Mouse (Mus musculus) heart, embryonic 10.5 days (tissue): ENCODE measurements around the gene Minos1. TPM values are rescaled to one million over a fixed set of nuclear protein-coding genes. Genes with fewer than 3 reads are reported as not detected.
A peak's percentile ranks its signal among the peaks of the same experiment; 100 is the strongest.

Experiments
- DNase-seq: peaks from one replicate; pipeline ENCODE4 v3.0.0-alpha.2; 2017; ENCODE audit warnings: low spot score
- H3K27ac ChIP-seq: fragments of 300-500 bp; sonication (generic); 2 replicates; pipeline ENCODE4 v1.5.1; 2016; ENCODE audit warnings: mild to moderate bottlenecking
- H3K27me3 ChIP-seq: fragments of 300-500 bp; sonication (generic); 2 replicates; pipeline ENCODE4 v1.6.1; 2016; ENCODE audit warnings: mild to moderate bottlenecking; ENCODE audit not compliant: poor library complexity, insufficient read depth, severe bottlenecking
- H3K36me3 ChIP-seq: fragments of 300-500 bp; sonication (generic); 2 replicates; pipeline ENCODE4 v1.6.1; 2016; ENCODE audit warnings: mild to moderate bottlenecking, moderate library complexity
- H3K4me1 ChIP-seq: fragments of 300-500 bp; sonication (generic); 2 replicates; pipeline ENCODE4 v1.6.1; 2016; ENCODE audit warnings: mild to moderate bottlenecking
- H3K4me3 ChIP-seq: fragments of 300-500 bp; sonication (generic); 2 replicates; pipeline ENCODE4 v1.5.1; 2016; ENCODE audit warnings: mild to moderate bottlenecking, moderate library complexity
- H3K9me3 ChIP-seq: fragments of 300-500 bp; sonication (generic); 2 replicates; pipeline ENCODE4 v1.6.1; 2016; ENCODE audit warnings: mild to moderate bottlenecking, moderate library complexity
- WGBS: fragments of 180-500 bp; shearing (Covaris S2); methylation state at CpG from one replicate; pipeline ENCODE4 v1.1.7; 2016; 5-methylcytosine and 5-hydroxymethylcytosine counted together
- polyA plus RNA-seq: library from polyadenylated mRNA; unstranded; fragments of >200 nt; fragmentation: Nextera tagmentation; extraction: Ambion mirVana; gene quantifications from 2 replicates; pipeline ENCODE4 v1.2.1, GENCODE M21; 2016

The Minos1 gene
- polyA plus RNA-seq, 1 experiment from 2014 or later = 532 TPM

DNA sequence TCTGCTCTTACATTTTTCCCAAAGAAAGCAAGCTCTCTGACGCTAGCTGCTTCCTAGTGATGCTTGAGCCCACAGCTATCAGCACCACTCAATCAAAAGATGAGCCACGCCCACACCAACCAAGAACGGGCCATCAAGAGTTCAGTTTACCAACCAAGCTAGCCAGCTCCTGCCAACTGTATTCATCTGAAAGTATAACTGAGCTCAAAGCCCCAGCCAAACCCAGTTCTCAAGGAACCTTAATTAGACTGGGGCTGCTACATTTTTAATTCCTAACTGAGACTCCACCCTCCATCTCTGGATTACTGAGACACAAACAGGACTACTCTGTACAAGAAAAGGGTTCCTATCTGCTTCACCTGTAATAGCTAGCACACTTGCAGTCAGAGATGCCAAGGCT, 20.1 kb downstream of the Minos1 start:
- no peaks in the 10 kb centered on the region for H3K9me3 ChIP-seq
- H3K4me1 ChIP-seq = peaks cover 42% of the 10 kb centered on the region
- H3K27ac ChIP-seq = peak overlapping the region; percentile 29; the same call in 1 of the 2 replicates
- no peaks in the 10 kb centered on the region for H3K36me3 ChIP-seq
- 49% methylated on average over 3 of the region's 3 CpGs for WGBS
- H3K27me3 ChIP-seq = no peaks in the 10 kb centered on the region
- no peak for DNase-seq
- H3K4me3 ChIP-seq = no peak overlapping the region

- Histone ChIP-seq H3K27ac (no peak overlapping the region), H3K36me3 (peaks cover 38% of the 10 kb centered on the region), H3K4me1 (peaks cover 12% of the 10 kb centered on the region), H3K27me3 (no peaks in the 10 kb centered on the region), H3K4me3 (no peak overlapping the region), H3K9me3 (no peaks in the 10 kb centered on the region)
- WGBS = 91% methylated on average over 1 of the region's 1 CpGs
- DNase-seq = no peak
These were observed 25.5 kb downstream of the Minos1 start for GRCm38 (mm10) chr4:139105453-139105852.

- no peak overlapping the region for H3K27ac ChIP-seq
- no peaks in the 10 kb centered on the region for H3K27me3 ChIP-seq
- 69% methylated on average over 6 of the region's 6 CpGs for WGBS
- H3K4me1 ChIP-seq = peaks cover 8% of the 10 kb centered on the region; the same call in 1 of the 2 replicates
- no peak overlapping the region for H3K4me3 ChIP-seq
- no peaks in the 10 kb centered on the region for H3K9me3 ChIP-seq
- DNase-seq = no peak
- H3K36me3 ChIP-seq = peaks cover 38% of the 10 kb centered on the region
These were observed 29.4 kb downstream of the Minos1 start for GRCm38 (mm10) chr4:139101546-139101945.

DNA sequence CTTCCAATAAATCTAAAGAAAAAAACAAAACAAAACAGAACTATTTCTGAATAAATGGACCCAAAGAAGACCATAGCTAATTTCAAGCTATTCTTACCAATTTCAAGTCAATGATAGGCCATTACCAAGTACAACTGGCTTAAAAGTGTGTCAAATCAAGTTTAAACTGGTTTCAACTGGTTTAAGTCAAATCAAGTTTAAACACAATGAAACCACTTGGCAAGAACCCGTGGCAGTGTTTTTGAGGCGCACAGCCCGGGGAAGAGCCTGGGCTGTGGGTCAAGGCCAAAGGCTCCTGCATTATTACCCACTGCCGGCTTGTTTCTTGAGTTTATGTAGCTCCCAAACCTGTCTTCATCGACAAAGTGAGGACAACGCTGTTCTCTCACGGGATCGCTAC, 30.6 kb downstream of the Minos1 start:
- 94% methylated on average over 8 of the region's 8 CpGs for WGBS

GRCm38 (mm10) chr4:139096201-139096600, 34.7 kb downstream of the Minos1 start:
- no peak for DNase-seq
- Histone ChIP-seq H3K27me3 (peaks cover 43% of the 10 kb centered on the region), H3K4me1 (peaks cover 23% of the 10 kb centered on the region), H3K9me3 (no peaks in the 10 kb centered on the region), H3K36me3 (0 out of 2 replicates have a peak, but pooled peaks cover under 1% of the 10 kb centered on the region), H3K4me3 (no peak overlapping the region), H3K27ac (no peak overlapping the region)
- WGBS = 73% methylated on average over 5 of the region's 5 CpGs

More for the DNA sequence above, 30.6 kb downstream of the Minos1 start:
- peaks cover 38% of the 10 kb centered on the region for H3K36me3 ChIP-seq
- DNase-seq = no peak
- no peaks in the 10 kb centered on the region for H3K9me3 ChIP-seq
- H3K4me3 ChIP-seq = no peak overlapping the region
- no peak overlapping the region for H3K27ac ChIP-seq
- 0 out of 2 replicates have a peak, but pooled peaks cover 4% of the 10 kb centered on the region for H3K4me1 ChIP-seq
- H3K27me3 ChIP-seq = 0 out of 2 replicates have a peak, but pooled peaks cover 4% of the 10 kb centered on the region

DNA sequence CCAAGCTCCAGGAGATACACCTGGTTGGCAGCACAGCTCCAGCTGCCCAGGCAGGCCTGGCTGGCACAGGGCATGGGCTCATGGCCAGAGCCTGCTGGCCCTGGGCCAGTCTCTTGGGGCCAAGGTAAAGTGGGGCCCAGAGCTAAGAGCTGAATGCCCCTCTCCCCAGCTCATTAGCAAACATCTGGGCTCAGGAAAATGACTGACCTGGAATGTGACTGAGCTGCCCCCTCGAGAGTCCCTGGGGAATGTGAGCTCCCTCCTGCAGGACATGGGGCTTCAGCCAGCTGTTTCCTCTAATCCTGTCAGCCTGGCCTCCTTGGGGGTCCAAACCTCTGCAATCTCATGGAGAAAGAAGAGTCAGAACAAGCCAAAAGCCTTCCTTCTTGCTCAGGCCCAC, 35.5 kb downstream of the Minos1 start:
- H3K4me1 ChIP-seq = peaks cover 30% of the 10 kb centered on the region
- H3K4me3 ChIP-seq = no peak overlapping the region
- peaks cover 51% of the 10 kb centered on the region for H3K27me3 ChIP-seq
- H3K9me3 ChIP-seq = no peaks in the 10 kb centered on the region
- DNase-seq = no peak
- H3K27ac ChIP-seq = no peak overlapping the region
- 39% methylated on average over 1 of the region's 1 CpGs for WGBS
- no peaks in the 10 kb centered on the region for H3K36me3 ChIP-seq

DNA sequence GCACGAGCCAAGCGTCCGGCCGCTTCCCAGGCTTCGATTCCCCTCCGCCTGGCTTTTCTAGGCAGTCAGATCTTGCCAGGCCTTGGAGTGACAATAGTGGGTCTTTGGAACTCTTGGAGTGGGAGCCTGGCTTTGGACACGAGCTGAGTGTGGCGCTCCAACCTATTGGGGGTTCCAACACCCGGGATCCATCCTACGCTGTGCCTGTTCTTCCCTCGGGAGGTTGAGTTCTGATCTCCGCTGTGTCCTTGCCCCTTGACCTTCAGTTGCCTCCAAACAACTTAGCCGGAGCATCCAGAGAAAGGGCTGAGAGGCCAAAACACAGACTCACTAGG, 37.8 kb downstream of the Minos1 start:
- Histone ChIP-seq H3K36me3 (no peaks in the 10 kb centered on the region), H3K4me1 (peaks cover 37% of the 10 kb centered on the region), H3K27ac (peak overlapping the region; percentile 88), H3K4me3 (peak overlapping the region; percentile 71), H3K9me3 (no peaks in the 10 kb centered on the region), H3K27me3 (peaks cover 71% of the 10 kb centered on the region)
- DNase-seq = no peak
- 22% methylated on average over 13 of the region's 13 CpGs for WGBS

- peak within 1 kb of the TSS; percentile 88 for H3K27ac ChIP-seq
- WGBS = 1% methylated on average over 88 of the region's 105 CpGs
- peak within 1 kb of the TSS; percentile 71 for H3K4me3 ChIP-seq
- no peaks in the 10 kb centered on the region for H3K9me3 ChIP-seq
- no peaks in the 10 kb centered on the region for H3K36me3 ChIP-seq
- H3K27me3 ChIP-seq = peaks cover 77% of the 10 kb centered on the region
- peaks cover 37% of the 10 kb centered on the region for H3K4me1 ChIP-seq
- DNase-seq = no peak
These were observed 38.3 kb downstream of the Minos1 start, which contains the start of gene Nbl1 for GRCm38 (mm10) chr4:139092356-139093195. TSS of gene Nbl1 (minus strand) at chr4:139092993.

DNA sequence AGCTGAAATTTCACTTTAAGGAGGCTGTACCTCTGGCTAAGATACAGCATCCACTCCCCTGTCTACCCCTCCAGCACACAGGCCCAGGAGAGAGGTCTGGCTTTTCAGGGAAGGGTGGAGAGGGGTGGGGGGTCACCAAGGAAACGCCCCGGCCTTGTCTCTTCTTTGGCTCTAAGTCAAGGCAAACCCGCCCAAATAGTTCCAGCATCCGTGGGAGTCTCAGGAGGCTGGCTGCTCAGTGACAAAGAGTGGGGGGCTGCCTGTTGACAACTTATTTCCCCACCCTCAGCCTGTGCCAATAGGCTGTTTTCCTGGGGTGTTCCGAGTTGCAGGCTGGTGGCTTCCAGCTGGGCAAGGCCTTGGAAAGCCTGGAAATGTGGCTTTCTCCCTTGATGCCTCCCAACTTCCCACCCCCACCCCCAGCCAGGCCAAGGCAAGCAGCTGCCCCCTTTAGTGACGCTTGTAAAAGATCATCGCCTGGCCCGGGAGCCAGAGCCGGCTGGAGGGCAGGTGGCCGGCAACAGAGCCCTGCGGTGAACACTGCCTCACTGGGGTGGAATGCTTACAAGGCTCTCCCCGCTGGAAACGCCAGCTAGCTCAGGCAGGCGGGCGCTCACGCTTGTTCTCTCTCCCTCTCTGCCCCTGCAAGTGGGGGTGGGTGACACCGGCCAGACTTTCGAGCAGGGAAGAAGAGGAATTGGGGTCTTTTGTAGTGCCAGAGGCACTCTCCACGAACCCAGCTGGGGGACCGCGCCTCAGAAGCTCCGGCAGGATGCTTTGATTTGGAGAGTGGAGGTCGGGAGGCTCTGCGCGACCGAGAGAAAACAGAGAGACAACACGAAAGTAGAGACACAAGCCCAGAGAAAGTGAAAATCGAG, 39.2 kb downstream of the Minos1 start:
- DNase-seq = no peak
- H3K9me3 ChIP-seq = no peaks in the 10 kb centered on the region
- peaks cover 37% of the 10 kb centered on the region for H3K4me1 ChIP-seq
- H3K36me3 ChIP-seq = no peaks in the 10 kb centered on the region
- H3K4me3 ChIP-seq = peak overlapping the region; percentile 71
- peaks cover 85% of the 10 kb centered on the region for H3K27me3 ChIP-seq
- H3K27ac ChIP-seq = peak overlapping the region; percentile 88
- 5% methylated on average over 28 of the region's 28 CpGs for WGBS

GRCm38 (mm10) chr4:139091066-139091465, 39.8 kb downstream of the Minos1 start:
- Histone ChIP-seq H3K4me1 (peaks cover 37% of the 10 kb centered on the region), H3K4me3 (no peak overlapping the region), H3K36me3 (no peaks in the 10 kb centered on the region), H3K27ac (peak overlapping the region; percentile 88; the same call in 1 of the 2 replicates), H3K27me3 (peaks cover 88% of the 10 kb centered on the region), H3K9me3 (no peaks in the 10 kb centered on the region)
- no peak for DNase-seq
- 43% methylated on average over 7 of the region's 7 CpGs for WGBS

GRCm38 (mm10) chr4:139090303-139090940, 40.5 kb downstream of the Minos1 start:
- Histone ChIP-seq H3K4me3 (no peak overlapping the region), H3K27me3 (peaks cover 85% of the 10 kb centered on the region), H3K4me1 (peaks cover 37% of the 10 kb centered on the region), H3K36me3 (no peaks in the 10 kb centered on the region), H3K27ac (no peak overlapping the region), H3K9me3 (no peaks in the 10 kb centered on the region)
- WGBS = 59% methylated on average over 15 of the region's 15 CpGs
- no peak for DNase-seq

- 40% methylated on average over 9 of the region's 9 CpGs for WGBS
- Histone ChIP-seq H3K27ac (no peak overlapping the region), H3K27me3 (peaks cover 87% of the 10 kb centered on the region), H3K36me3 (no peaks in the 10 kb centered on the region), H3K9me3 (no peaks in the 10 kb centered on the region), H3K4me3 (no peak overlapping the region), H3K4me1 (peaks cover 33% of the 10 kb centered on the region)
- DNase-seq = no peak
These were observed 41.8 kb downstream of the Minos1 start for GRCm38 (mm10) chr4:139088982-139089671.
